Mouse (Mus musculus) right cerebral cortex, adult 2 months (tissue): Measurements from ENCODE around the gene Retnlg.
"Not testable (repeated sequence)": the region's sequence is repeated elsewhere in the genome, so short reads cannot be mapped to it uniquely, and the experiment has no call there.

Experiments used
- DNase-seq, 2 experiments: peaks; one replicate each; pipeline ENCODE4 v3.0.0; 2021 to 2022; ENCODE audit warnings: low spot score in 2 of 2

Retnlg gene

DNA sequence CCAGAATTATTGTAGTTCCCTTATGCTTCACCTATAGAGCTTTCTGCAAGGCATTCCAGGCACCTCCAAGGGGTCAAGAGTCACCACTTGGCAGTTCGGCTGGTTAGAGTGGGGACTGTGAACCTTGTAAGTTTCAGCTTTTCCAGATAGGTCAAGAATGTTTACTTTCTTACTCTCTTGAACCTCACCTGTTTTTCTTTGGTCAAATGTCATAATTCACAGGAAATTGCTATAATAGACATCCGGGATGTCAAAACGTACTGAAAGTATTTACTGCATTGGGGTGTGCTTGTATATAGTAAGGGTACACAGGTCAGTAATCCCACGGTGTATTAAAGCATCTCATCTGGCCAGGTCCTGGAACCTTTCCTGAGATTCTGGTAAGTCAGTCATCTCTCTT is at the start of gene Retnlg:
TSS of gene Retnlg (plus strand) at position 301 of the 400 bp plus-strand sequence.
- no peak for DNase-seq

DNA sequence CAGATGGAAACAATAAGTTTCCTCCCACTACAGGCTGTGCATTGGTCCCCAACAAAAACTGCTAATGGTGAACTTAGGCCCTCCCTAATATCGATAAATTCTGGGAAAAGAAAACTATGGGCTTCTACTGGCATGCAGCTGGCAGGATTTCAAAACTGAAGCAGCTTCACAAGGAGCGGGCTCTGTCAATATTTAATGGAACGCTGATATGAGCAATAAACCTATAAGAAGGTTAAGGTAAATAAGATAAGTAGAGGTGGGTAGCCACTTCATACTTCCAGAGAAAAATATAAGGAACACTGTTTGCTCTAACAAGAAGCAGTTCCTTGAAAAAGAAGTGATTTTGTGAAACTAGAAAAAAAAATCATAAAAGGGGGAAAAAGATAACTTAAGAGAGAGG is 45.9 kb upstream of the Retnlg start:
- DNase-seq: no peak

DNA sequence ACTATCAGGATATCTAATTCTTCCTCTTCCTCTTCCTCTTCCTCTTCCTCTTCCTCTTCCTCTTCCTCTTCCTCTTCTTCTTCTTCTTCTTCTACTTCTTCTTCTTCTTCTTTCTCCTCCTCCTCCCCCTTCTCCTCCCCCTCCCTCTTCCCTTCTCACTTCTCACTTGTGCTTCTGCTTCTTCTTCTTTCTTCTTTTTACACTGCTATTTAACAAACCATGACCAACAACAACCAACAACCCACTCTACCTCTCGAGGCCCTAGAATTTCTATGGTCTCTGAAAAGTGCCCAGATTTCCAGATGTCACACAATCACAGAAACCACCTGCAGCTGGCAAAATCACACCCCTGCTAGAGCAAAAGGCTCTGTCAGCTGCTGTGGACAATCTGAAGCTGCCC is 44.8 kb upstream of the Retnlg start:
- no peak for DNase-seq

DNA sequence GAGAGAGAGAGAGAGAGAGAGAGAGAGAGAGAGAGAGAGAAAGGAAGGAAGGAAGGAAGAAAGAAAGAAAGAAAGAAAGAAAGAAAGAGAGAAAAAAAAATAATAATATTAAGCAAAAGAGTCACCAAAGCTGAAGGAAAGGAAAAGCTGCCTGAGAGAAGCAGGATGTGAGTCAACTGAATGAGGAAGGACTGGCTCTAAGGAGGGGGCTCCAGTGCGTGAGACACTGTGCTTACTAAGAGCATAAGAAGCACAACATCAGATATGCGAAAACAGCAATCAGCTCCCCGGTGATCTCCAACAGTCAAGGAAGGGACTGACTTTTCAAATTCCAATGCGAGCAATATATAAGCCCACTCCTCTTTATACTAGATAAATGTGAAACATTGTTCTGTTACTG is 43.4 kb upstream of the Retnlg start:
- no peak for DNase-seq

DNA sequence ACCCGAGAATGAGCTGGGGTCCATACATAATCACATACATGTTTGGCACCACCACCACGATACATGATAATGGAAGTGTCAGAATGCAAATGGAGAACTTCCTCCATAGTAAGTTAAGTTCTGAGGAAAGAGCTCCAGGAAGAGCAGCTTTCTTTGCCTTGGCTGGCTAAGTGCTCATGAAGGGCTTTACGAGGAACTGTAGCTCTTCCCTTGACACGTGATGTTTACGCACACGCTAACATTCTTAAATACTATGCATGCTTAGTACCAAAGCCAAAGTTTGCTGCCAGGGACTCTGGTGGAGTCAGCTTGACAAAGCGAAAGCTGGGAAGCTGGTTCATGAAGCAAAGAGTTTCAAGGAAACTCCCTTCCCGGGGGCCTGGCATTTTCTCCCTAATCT is 40.4 kb upstream of the Retnlg start:
- no peak for DNase-seq

DNA sequence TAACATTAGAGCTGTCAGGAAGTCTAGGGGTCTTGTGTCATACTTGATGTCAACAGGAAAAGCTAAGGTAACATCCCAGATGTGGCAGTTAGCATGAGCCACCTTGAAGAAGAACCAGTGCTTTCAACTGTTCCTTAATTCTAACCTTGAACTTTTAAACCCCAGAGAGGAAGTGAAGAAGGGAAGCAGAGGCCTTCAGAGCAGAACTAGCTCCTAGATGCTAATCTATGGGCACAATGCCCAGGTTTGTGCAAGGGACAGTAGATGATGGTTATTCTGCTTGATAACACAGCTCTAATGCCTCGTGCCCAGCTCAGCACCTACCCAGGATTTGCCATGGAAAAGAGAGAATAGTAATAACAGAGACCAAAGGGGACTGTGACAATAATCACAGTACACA is 38.8 kb upstream of the Retnlg start:
- not testable (repeated sequence) for DNase-seq

DNA sequence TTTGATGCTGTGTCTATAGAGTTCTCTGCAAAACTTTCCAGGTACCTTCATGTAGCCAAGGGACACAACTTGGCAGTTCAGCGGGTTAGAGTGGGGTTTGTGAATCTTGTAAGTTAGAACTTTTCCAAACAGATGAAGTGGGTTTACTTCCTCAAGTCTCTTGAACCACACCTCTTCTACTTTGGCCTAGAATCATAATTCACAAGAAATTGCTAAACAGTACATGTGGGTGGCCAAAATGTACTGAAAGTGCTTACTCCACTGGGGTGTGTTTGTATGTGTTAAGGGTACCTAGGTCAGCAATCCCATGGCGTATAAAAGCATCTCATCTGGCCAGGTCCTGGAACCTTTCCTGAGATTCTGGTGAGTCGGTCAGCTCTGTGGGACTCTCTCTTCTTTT is 30.2 kb upstream of the Retnlg start, which contains the start of gene Retnla:
TSS of gene Retnla (plus strand) at position 286 of the 400 bp plus-strand sequence.
- no peak for DNase-seq

DNA sequence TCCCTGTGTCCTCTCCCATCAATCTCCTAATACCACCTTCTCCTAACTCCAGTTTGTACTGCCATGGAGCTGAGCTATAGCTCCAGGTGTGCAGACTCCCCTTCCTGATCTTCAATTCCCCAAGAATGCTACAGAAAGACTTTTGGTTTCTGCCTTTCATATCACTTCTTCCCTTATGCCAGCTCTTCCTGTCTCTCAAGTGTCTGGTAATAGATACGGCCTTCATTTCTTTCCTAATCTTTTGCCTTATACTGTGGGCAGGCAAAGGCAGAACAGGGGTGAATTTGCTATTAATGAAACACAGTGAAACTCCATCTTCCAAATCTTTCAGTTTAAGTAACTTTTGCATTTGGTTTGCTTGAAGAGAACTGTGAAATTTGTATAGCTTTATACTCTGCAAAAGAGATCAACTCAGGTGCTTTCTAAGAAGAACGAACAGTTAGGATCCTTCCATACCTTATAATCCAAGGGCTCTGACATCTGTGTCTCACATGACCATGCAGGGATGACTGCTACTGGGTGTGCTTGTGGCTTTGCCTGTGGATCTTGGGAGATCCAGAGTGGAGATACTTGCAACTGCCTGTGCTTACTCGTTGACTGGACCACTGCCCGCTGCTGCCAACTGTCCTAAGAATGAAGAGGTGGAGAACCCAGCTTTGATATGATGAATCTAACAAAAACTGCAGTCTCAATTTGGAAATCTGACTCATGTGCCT is 28.6 kb upstream of the Retnlg start:
- no peak for DNase-seq

DNA sequence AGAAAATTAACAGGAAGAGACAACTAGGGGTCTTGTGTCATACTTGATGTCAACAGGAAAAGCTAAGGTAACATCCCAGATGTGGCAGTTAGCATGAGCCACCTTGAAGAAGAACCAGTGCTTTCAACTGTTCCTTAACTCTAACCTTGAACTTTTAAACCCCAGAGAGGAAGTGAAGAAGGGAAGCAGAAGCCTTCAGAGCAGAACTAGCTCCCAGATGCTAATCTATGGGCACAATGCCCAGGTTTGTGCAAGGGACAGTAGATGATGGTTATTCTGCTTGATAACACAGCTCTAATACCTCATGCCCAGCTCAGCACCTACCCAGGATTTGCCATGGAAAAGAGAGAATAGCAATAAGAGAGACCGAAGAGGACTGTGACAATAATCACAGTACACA is 7.4 kb upstream of the Retnlg start:
- DNase-seq: not testable (repeated sequence)

DNA sequence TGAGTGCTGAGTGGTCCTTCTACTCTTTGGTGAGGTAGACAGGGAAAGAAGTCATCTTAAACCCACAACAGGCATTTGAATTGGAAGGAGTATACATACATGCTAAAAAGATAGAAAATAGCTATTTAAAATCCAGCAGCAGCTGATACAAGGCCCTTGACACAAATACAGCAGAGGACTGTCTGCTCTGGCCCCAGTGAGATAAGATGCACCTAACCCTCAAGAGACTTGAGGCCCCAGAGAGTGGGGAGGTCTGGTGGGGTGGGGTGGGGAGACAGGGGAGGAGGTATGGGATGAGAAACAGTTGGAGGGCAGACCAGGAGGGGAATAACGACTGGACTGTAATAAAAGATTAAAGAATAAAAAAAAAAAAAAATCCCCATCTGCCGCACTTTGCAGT is 4.7 kb upstream of the Retnlg start:
- no peak for DNase-seq

DNA sequence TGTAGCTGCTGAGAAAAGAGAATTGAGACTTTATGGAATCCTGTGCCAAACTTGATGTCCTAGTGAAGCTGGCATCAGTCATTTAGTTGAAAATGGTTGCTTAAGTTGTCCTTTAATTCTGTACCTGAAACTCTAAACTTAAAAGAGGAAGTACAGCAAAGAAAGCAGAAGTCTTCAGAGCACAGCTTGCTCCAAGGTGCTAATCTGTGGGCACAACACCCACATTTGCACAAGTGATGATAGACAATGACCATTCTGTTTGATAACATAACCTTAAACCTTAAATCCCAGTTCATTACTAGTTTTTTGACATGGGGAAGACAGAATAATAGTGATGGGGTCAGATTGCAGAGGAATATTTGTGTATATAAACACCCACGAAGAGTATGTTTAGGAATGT is 3.8 kb upstream of the Retnlg start:
- no peak for DNase-seq

DNA sequence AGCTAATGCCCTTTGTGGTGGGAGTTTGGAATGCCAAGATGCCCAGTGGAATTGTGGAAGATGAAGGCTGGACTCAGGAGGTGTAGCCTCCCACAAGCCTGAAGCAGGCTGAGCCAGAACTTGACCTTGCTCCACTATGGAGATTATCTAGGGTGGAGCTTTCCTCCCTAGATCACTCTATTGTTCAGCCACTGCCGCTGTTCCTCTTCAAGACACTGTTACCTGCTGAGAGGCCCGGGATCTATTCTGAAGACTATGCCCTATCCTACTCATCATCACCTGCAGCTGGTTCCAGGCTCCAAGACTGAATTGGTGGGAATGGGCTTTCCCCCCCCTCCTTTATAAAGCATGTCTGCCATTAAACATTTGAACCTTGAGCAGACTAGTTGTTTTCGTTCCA is 2.8 kb upstream of the Retnlg start:
- DNase-seq: no peak

DNA sequence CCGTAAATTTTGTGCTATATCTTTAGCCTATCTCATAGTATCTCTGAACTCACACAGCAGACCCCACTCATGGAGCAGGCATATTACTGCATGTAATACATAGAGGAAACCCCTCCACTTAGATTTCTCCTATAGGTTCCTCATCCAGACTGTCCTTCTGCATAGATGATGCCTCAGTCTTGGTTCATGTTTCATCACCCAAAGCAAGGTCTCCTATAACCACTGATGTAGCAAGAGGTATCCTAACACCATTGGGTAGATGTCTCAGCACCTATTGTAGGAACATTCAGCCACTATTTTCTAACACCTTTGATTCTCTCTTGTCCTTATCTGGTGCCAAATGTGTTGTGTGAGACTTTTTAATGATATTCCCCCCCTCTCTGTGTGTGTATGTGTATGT is 667 bp upstream of the Retnlg start:
- DNase-seq: no peak

DNA sequence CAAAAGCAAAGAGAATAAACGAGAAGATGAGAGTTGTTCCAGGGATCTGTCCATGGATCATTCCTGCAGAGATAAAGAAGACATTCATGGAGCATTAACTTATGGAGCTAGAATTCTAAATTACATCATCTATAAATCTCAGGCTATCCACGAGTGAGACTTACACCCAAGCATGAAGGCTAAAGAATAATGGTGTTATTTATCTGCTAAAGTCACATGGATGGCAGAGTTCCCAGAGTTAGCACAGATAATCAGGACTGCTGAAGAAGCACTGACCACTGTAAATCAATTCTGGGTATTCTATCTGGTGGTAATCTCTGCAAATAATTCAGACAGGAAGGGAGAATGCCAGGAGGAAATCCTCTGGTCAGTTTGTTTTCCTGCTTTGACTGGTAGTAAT is 18.3 kb downstream of the Retnlg start:
- no peak for DNase-seq

DNA sequence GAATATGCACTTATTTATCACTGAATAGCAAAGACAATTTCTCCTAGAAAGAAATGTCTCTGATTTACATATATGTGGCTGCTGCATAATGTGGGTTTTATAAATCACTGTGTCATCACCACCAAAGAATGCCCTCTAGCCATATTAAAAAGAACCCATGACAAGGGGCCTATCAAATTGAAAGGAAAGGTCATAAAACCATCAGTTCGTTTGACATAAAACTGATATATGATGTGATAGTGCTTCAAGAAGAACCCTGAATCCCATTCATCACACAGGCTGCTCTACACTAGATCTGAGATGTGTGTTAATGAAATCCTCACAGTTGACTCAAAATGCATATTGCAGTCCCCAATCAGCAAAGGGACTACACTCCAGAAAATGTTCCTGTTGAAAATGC is 27.4 kb downstream of the Retnlg start:
- no peak for DNase-seq

DNA sequence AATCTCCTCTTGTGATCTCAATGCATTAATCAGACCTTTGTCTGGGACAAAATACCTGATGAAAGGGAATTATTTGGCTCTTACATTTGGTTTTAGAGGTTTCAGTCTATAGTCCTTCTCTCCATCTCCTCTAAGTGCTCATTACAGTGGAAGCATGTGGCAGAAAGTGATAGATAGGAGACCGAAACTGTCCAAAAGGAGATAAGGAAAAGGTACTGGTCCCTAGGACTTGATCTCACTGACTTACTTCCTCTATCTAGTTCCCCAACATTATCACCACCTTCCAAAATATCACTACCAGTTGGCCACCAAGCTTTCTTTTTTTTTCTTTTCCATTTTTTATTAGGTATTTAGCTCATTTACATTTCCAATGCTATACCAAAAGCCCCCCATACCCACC is 38.8 kb downstream of the Retnlg start:
- no peak for DNase-seq

DNA sequence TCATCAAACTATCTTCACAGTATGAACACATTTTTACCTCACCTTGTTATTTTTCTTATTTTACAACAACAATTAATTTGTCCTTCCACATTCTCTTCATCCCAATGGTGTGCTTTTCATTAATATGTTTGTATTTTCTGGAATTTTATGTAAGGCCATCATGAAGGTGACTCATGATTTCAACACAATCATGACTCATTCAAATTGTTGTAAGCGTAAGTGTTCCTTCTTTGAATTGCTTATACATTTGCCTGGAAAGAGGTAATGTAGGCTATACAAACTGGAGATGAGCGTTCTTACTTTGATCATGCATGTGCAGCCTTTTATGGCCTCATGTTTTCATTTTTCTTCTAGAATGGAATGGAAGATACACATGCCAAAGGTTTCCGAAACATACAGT is 40.8 kb downstream of the Retnlg start:
- DNase-seq: no peak

DNA sequence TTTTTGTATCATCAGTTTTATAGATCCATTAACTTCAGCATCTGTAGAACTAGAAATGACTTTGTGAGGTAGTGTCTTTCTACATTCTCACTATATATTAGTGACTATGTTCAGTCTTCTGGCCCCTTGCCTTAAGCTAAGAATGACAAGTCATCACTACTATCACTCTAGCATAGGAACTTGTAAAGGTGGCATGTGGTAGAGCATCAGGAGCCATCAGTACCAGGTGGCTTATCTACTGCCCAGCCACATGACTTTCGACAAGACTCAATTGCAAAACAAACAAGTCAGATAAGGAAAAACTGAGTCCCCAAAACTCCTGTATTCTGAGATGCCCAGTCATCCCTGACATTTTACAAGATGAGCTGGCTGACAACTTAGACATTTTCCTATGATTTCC is 51.3 kb downstream of the Retnlg start:
- no peak for DNase-seq
